Comparison of ENCODE assay signal across 8 mouse cellular contexts in the genomic region with DNA sequence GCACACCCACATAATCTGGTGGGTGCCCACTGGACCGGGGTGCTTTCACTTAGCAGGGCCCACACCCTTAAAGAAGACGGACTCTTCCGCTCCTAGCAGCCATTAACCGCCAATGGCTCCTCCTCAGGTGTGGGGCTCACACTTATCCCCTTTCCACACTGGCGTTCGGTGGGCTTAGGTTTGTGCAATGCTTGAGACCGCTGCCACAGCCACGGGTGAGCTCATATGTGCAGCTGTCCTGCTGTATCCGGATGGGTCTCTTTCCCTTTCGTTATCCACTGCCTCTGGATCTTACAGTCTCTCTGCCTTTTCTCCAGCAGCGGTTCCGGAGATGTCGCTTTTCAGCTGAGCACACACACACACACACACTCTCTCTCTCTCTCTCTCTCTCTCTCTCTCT. TPM values are rescaled to one million over a fixed set of nuclear protein-coding genes. Genes with fewer than 3 reads are reported as not detected.
A peak's percentile ranks its signal among the peaks of the same experiment; 100 is the strongest.
DNase-seq lines count a peak whose midpoint lies in the region; ATAC-seq lines count a peak whose summit lies in the region.

No protein-coding gene starts in this region.

- no peaks in the 10 kb centered on the region for H3K9me3 ChIP-seq in kidney, embryonic 15.5 days (replicated peaks)
- H3K9me3 ChIP-seq in hindbrain, embryonic 15.5 days = no peaks in the 10 kb centered on the region
- H3K9me3 ChIP-seq in midbrain, embryonic 14.5 days (ENCODE audit: control insufficient read depth, low read length) = no peaks in the 10 kb centered on the region

- peak overlapping the region; percentile 29; the same call in 1 of the 2 replicates for H3K9ac ChIP-seq in kidney, embryonic 15.5 days
- peak overlapping the region; percentile 44 for H3K9ac ChIP-seq in hindbrain, embryonic 15.5 days
- H3K9ac ChIP-seq in midbrain, embryonic 14.5 days (replicated peaks; ENCODE audit: low read length) = peak overlapping the region; percentile 63

- no peaks in the 10 kb centered on the region for H3K36me3 ChIP-seq in kidney, embryonic 15.5 days
- H3K36me3 ChIP-seq in hindbrain, embryonic 15.5 days = no peaks in the 10 kb centered on the region
- no peaks in the 10 kb centered on the region for H3K36me3 ChIP-seq in midbrain, embryonic 14.5 days (ENCODE audit: control insufficient read depth, insufficient read depth, low read length)

- intact Hi-C loops in gastrocnemius, postnatal 36 days (cut with DNase I) = no loop called here

- H3K4me3 ChIP-seq in kidney, embryonic 15.5 days (replicated peaks) = peak overlapping the region; percentile 43
- peak overlapping the region; percentile 49 for H3K4me3 ChIP-seq in brown adipose tissue, adult 24 weeks (ENCODE audit: insufficient read depth, low read depth, low read length)
- H3K4me3 ChIP-seq in hindbrain, embryonic 15.5 days = peak overlapping the region; percentile 38
- peak overlapping the region; percentile 30 for H3K4me3 ChIP-seq in midbrain, embryonic 14.5 days (replicated peaks; ENCODE audit: low read depth, low read length)

- 40% methylated on average over 13 of the region's 13 CpGs for WGBS in kidney, embryonic 15.5 days
- 36% methylated on average over 13 of the region's 13 CpGs for WGBS in hindbrain, embryonic 15.5 days
- 27% methylated on average over 13 of the region's 13 CpGs for WGBS in midbrain, embryonic 14.5 days

- 0 out of 2 replicates have a peak, but pooled peaks cover 5% of the 10 kb centered on the region for H3K4me1 ChIP-seq in kidney, embryonic 15.5 days
- no peaks in the 10 kb centered on the region for H3K4me1 ChIP-seq in brown adipose tissue, adult 24 weeks (ENCODE audit: control insufficient read depth, insufficient read depth, insufficient read length, low read length)
- 0 out of 2 replicates have a peak, but pooled peaks cover 7% of the 10 kb centered on the region for H3K4me1 ChIP-seq in hindbrain, embryonic 15.5 days (replicated peaks)
- H3K4me1 ChIP-seq in midbrain, embryonic 14.5 days (ENCODE audit: control insufficient read depth, insufficient read depth, low read length) = 0 out of 2 replicates have a peak, but pooled peaks cover 3% of the 10 kb centered on the region

- no peak for DNase-seq in kidney, adult 18-20 months
- peak; percentile 70 for DNase-seq in midbrain, embryonic 14.5 days
- DNase-seq in adrenal gland, postnatal 10 days = no peak
- no peak for DNase-seq in gastrocnemius, postnatal 36 days
- no peak for DNase-seq in layer of hippocampus, adult 8-10 months (ENCODE audit: low spot score in 2 of 2)

- H3K27me3 ChIP-seq in kidney, embryonic 15.5 days = peaks cover 4% of the 10 kb centered on the region
- H3K27me3 ChIP-seq in hindbrain, embryonic 15.5 days = no peaks in the 10 kb centered on the region
- H3K27me3 ChIP-seq in midbrain, embryonic 14.5 days (ENCODE audit: control insufficient read depth, insufficient read depth, low read length) = no peaks in the 10 kb centered on the region

- H3K4me2 ChIP-seq in kidney, embryonic 15.5 days = peak overlapping the region; percentile 63
- H3K4me2 ChIP-seq in hindbrain, embryonic 15.5 days = peak overlapping the region; percentile 56
- H3K4me2 ChIP-seq in midbrain, embryonic 14.5 days (ENCODE audit: low read length) = peak overlapping the region; percentile 57

- H3K27ac ChIP-seq in kidney, embryonic 15.5 days = no peak overlapping the region
- H3K27ac ChIP-seq in brown adipose tissue, adult 24 weeks (replicated peaks; ENCODE audit: low read depth, low read length) = no peak overlapping the region
- H3K27ac ChIP-seq in hindbrain, embryonic 15.5 days (replicated peaks) = peak overlapping the region; percentile 82
- peak overlapping the region; percentile 88 for H3K27ac ChIP-seq in midbrain, embryonic 14.5 days (replicated peaks; ENCODE audit: low read depth, low read length)

- ATAC-seq in kidney, embryonic 15.5 days (replicated peaks; ENCODE audit: low FRiP score) = no peak
- ATAC-seq in hindbrain, embryonic 15.5 days (ENCODE audit: low FRiP score, low read depth) = peak; percentile 76
- ATAC-seq in midbrain, embryonic 14.5 days (ENCODE audit: low FRiP score, low TSS enrichment) = peak; percentile 64; the same call in 1 of the 2 replicates

RNA-seq across cellular contexts. Expression of a gene that starts 41.4 kb away (rescaled TPM):
- not detected in 2 replicates for polyA plus RNA-seq in kidney, embryonic 15.5 days (2015; fragmentation: Nextera tagmentation; extraction: Ambion mirVana)
- not detected in 2 replicates for polyA plus RNA-seq in brown adipose tissue, adult 24 weeks (2012; ENCODE audit: insufficient read depth, insufficient read length, missing spikeins)
- polyA plus RNA-seq in hindbrain, embryonic 15.5 days (2015; fragmentation: Nextera tagmentation; extraction: Ambion mirVana) = 0.14 and 0.23 TPM in 2 replicates
- not detected in 2 replicates for polyA plus RNA-seq in midbrain, embryonic 14.5 days (2014; fragmentation: Nextera tagmentation; extraction: Ambion mirVana)
- under 1 TPM; 0.09 to 0.27 TPM for total RNA-seq in adrenal gland, postnatal 10 days (2021)
- not detected for total RNA-seq in gastrocnemius, postnatal 36 days (2021)
- total RNA-seq in layer of hippocampus, adult 8-10 months (2022) = 100 to 1,000 TPM; 395 to 477 (median 422) TPM

Comparison
In these comparisons a context has a peak if more than half of its experiments do, and no peak if none do; other contexts are left out.
1. H3K27ac ChIP-seq: peak in hindbrain, embryonic 15.5 days (single experiment) and midbrain, embryonic 14.5 days (single experiment); none in kidney, embryonic 15.5 days (single experiment) and brown adipose tissue, adult 24 weeks (single experiment).
2. Peak in every context shown above with its lines, with median percentiles within 50 percentile points of each other: H3K4me2 ChIP-seq, H3K4me3 ChIP-seq and H3K9ac ChIP-seq.